Mouse (Mus musculus): ENCODE results near the gene 9130019O22Rik. TPM values are rescaled to one million over a fixed set of nuclear protein-coding genes. Genes with fewer than 3 reads are reported as not detected.
"Not testable (repeated sequence)": the region's sequence is repeated elsewhere in the genome, so short reads cannot be mapped to it uniquely, and the experiment has no call there.

Gene 9130019O22Rik
- total and polyA plus RNA-seq, 2 experiments from 2014 or later: 1.3 to 4.6 TPM

DNA sequence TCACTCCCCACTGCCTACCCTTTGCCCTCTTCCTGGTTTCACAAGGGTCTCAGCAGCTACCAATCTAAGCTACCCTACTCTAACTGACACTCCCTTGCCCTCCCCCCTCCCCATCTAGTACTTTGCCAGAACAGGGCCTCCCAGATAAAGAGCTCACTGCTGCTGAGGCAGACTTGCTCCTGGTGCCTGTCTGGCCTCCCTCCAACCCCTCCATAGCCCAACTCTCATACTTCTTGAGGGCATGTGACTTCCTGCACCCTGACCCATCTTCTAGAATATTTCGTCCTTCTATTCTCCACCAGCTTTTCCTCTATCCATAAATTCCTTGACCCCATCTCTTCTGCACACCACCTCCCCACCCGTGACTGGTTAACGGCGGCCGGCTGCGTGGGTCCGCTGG lies 44.1 kb downstream of the 9130019O22Rik start:
- H3K9me3 ChIP-seq (ENCODE audit: low read length): no peaks in the 10 kb centered on the region
- H3K4me1 ChIP-seq (ENCODE audit: insufficient read depth): 0 out of 2 replicates have a peak, but pooled peaks cover 5% of the 10 kb centered on the region
- H3K36me3 ChIP-seq (ENCODE audit: insufficient read depth): peaks cover 15% of the 10 kb centered on the region
- no peaks in the 10 kb centered on the region for H3K27me3 ChIP-seq (ENCODE audit: insufficient read depth, low read length)
- WGBS: 93% methylated on average over 7 of the region's 7 CpGs
- H3K4me3 ChIP-seq (ENCODE audit: low read depth, low read length): no peak overlapping the region
- no peak for TF ChIP-seq CTCF (IDR thresholded peaks at IDR 0.05; ENCODE audit: low read depth)
- H3K27ac ChIP-seq (ENCODE audit: low read depth, low read length): no peak overlapping the region
- H3K9ac ChIP-seq: no peak overlapping the region
- DNase-seq (no peak), ATAC-seq (no peak)
- no peak overlapping the region for H3K4me2 ChIP-seq (ENCODE audit: low read depth)

DNA sequence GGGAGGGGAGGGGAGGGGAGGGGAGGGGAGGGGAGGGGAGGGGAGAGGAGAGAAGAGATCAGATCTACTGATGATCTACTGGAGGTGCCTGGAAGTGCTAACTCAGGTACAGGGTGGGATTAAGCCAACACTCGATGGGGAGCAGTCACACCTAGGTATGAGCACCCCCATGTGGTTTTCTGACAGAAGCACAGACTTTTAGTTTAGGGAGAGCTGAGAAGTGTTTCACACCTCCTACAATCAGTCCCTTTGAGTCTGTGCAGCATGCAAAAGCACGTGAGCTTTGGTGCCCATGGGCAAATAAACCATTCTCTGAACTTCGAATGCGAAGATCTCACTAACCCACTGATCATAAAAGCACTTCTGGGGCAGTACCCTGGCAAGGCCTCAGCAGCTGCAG lies 44.6 kb downstream of the 9130019O22Rik start:
- no peak overlapping the region for H3K4me3 ChIP-seq (ENCODE audit: low read depth, low read length)
- H3K4me1 ChIP-seq (ENCODE audit: insufficient read depth): 0 out of 2 replicates have a peak, but pooled peaks cover 5% of the 10 kb centered on the region
- H3K4me2 ChIP-seq (ENCODE audit: low read depth): no peak overlapping the region
- no peaks in the 10 kb centered on the region for H3K9me3 ChIP-seq (ENCODE audit: low read length)
- 66% methylated on average over 4 of the region's 4 CpGs for WGBS
- DNase-seq (peak; percentile 13), ATAC-seq (no peak)
- peak; percentile 54 for TF ChIP-seq CTCF (IDR thresholded peaks at IDR 0.05; ENCODE audit: low read depth)
- no peaks in the 10 kb centered on the region for H3K27me3 ChIP-seq (ENCODE audit: insufficient read depth, low read length)
- no peak overlapping the region for H3K27ac ChIP-seq (ENCODE audit: low read depth, low read length)
- no peak overlapping the region for H3K9ac ChIP-seq
- peaks cover 15% of the 10 kb centered on the region for H3K36me3 ChIP-seq (ENCODE audit: insufficient read depth)

DNA sequence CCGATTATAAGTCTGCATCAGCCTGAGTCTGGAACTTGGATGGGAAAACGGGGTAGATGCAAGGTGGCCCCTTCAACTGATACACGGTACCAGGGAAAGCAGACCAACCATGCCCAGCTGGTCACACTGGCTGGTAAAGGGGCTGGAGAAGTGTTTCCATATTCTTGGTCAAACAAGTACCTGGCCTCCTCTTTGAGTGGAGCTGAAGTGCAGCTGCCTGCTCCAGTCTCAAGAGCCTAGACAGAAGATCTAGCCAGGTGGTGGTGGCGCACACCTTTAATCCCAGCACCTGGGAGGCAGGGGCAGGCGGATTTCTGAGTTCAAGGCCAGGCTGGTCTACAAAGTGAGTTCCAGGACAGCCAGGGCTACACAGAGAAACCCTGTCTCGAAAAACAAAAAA lies 45.1 kb downstream of the 9130019O22Rik start:
- not testable (repeated sequence) for H3K27me3 ChIP-seq (ENCODE audit: insufficient read depth, low read length); H3K4me3 ChIP-seq (ENCODE audit: low read depth, low read length); H3K9ac ChIP-seq; H3K4me2 ChIP-seq (ENCODE audit: low read depth); H3K27ac ChIP-seq (ENCODE audit: low read depth, low read length); DNase-seq; H3K4me1 ChIP-seq (ENCODE audit: insufficient read depth); ATAC-seq; H3K9me3 ChIP-seq (ENCODE audit: low read length)
- peaks cover 15% of the 10 kb centered on the region for H3K36me3 ChIP-seq (ENCODE audit: insufficient read depth)
- 94% methylated on average over 6 of the region's 6 CpGs for WGBS

DNA sequence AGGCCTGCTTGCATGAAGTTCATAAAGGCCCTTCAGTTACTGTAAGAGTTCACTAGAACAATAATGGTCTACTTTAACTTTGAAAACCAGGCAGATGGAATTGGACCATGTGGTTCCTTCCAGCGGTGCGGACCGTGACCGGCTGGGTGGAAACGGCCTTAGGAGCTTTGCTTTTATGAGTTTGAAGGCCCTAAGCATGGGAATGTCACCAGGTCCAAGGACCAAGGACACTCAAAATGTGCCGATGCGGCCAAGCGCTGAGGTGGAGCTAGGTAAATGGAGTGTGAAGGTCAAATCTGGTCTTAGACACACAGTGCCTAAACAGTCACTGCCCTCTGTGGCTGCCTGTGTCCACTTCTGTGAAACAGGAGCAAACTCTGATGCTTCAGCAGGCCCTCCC lies 45.6 kb downstream of the 9130019O22Rik start:
- no peak for ATAC-seq
- 97% methylated on average over 8 of the region's 8 CpGs for WGBS
- TF ChIP-seq CTCF (IDR thresholded peaks at IDR 0.05; ENCODE audit: low read depth): no peak

DNA sequence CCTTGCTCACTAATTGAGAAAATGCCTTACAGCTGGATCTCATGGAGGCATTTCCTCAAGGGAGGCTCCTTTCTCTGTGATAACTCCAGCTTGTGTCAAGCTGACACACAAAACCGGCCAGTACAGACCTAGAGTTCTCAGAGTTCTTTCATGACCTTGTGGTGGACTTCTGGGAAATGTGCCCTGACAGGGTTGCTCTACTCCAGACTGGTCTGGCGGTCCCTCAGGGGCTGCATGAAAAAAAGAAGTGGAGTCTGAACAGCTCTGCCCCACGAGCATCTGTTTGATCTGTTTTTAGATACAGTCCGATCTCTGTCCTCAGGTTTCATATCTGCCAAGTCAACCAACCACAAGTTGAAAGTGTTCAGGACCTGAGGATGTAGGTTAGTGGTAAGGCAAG lies 49.3 kb downstream of the 9130019O22Rik start:
- 74% methylated on average over 4 of the region's 4 CpGs for WGBS
- no peak for DNase-seq
- no peak for ATAC-seq
- H3K9ac ChIP-seq: no peak overlapping the region
- H3K9me3 ChIP-seq (ENCODE audit: low read length): no peaks in the 10 kb centered on the region
- H3K4me1 ChIP-seq (ENCODE audit: insufficient read depth): no peaks in the 10 kb centered on the region
- TF ChIP-seq CTCF (IDR thresholded peaks at IDR 0.05; ENCODE audit: low read depth): no peak
- H3K27ac ChIP-seq (ENCODE audit: low read depth, low read length): no peak overlapping the region
- no peak overlapping the region for H3K4me3 ChIP-seq (ENCODE audit: low read depth, low read length)
- no peaks in the 10 kb centered on the region for H3K27me3 ChIP-seq (ENCODE audit: insufficient read depth, low read length)
- H3K4me2 ChIP-seq (ENCODE audit: low read depth): no peak overlapping the region
- peaks cover 6% of the 10 kb centered on the region; the same call in 1 of the 2 replicates for H3K36me3 ChIP-seq (ENCODE audit: insufficient read depth)

More for the DNA sequence above, 45.6 kb downstream of the 9130019O22Rik start:
- H3K4me3 ChIP-seq (ENCODE audit: low read depth, low read length): no peak overlapping the region
- no peak overlapping the region for H3K4me2 ChIP-seq (ENCODE audit: low read depth)
- H3K9ac ChIP-seq: no peak overlapping the region
- no peaks in the 10 kb centered on the region for H3K27me3 ChIP-seq (ENCODE audit: insufficient read depth, low read length)
- DNase-seq: no peak
- no peak overlapping the region for H3K27ac ChIP-seq (ENCODE audit: low read depth, low read length)
- H3K36me3 ChIP-seq (ENCODE audit: insufficient read depth): peaks cover 15% of the 10 kb centered on the region
- H3K9me3 ChIP-seq (ENCODE audit: low read length): no peaks in the 10 kb centered on the region
- 0 out of 2 replicates have a peak, but pooled peaks cover 1% of the 10 kb centered on the region for H3K4me1 ChIP-seq (ENCODE audit: insufficient read depth)

DNA sequence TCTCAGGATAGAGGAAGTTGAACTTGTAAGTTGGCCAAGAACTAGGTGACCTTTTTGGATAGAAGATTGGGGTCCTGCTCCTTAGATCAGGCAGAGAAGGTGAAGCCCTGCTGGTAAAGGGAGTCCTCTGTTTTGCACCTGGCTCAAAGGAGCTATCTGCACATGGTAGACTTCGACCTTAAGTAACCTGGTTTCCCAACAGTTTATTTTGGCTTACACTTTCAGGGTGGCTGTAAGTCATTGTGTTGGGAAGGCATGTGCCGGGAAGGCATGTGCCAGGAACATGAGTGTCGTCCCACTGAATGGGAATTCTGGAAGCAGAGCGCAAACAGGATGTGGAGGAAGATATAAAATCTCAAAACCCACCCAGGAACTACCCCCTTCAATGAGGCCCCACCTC lies 51.4 kb downstream of the 9130019O22Rik start:
- no peaks in the 10 kb centered on the region for H3K36me3 ChIP-seq (ENCODE audit: insufficient read depth)
- H3K4me1 ChIP-seq (ENCODE audit: insufficient read depth): no peaks in the 10 kb centered on the region
- no peak overlapping the region for H3K4me2 ChIP-seq (ENCODE audit: low read depth)
- H3K4me3 ChIP-seq (ENCODE audit: low read depth, low read length): no peak overlapping the region
- no peak overlapping the region for H3K27ac ChIP-seq (ENCODE audit: low read depth, low read length)
- no peaks in the 10 kb centered on the region for H3K9me3 ChIP-seq (ENCODE audit: low read length)
- no peak for ATAC-seq
- no peak for DNase-seq
- no peak overlapping the region for H3K9ac ChIP-seq
- TF ChIP-seq CTCF (IDR thresholded peaks at IDR 0.05; ENCODE audit: low read depth): no peak
- no peaks in the 10 kb centered on the region for H3K27me3 ChIP-seq (ENCODE audit: insufficient read depth, low read length)
- 91% methylated on average over 4 of the region's 4 CpGs for WGBS

DNA sequence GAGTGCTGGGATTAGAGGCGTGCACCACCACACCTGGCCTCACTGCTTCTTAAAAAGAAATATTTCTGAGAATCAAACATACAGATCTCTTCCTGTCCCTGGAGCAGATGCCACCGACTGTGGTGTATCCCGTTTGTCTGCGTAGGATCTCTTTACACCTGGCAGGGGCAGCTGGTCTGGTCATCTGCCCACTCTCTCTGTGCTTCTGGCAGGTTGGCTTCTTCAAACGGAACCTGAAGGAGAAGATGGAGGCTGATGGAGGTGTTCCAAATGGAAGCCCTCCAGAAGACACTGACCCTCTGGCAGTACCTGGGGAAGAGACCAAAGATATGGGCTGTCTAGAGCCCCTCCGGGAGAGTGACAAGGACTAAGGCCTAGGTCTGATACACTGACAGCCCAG lies 53.7 kb downstream of the 9130019O22Rik start:
- DNase-seq (no peak), ATAC-seq (no peak)
- no peaks in the 10 kb centered on the region for H3K36me3 ChIP-seq (ENCODE audit: insufficient read depth)
- no peaks in the 10 kb centered on the region for H3K27me3 ChIP-seq (ENCODE audit: insufficient read depth, low read length)
- no peaks in the 10 kb centered on the region for H3K4me1 ChIP-seq (ENCODE audit: insufficient read depth)
- no peak overlapping the region for H3K4me3 ChIP-seq (ENCODE audit: low read depth, low read length)
- H3K4me2 ChIP-seq (ENCODE audit: low read depth): no peak overlapping the region
- no peak overlapping the region for H3K27ac ChIP-seq (ENCODE audit: low read depth, low read length)
- no peak overlapping the region for H3K9ac ChIP-seq
- WGBS: 83% methylated on average over 6 of the region's 6 CpGs
- TF ChIP-seq CTCF (IDR thresholded peaks at IDR 0.05; ENCODE audit: low read depth): no peak
- H3K9me3 ChIP-seq (ENCODE audit: low read length): no peaks in the 10 kb centered on the region

Other genes starting within 250 kb of the 9130019O22Rik start
- gene Spn, start 249.3 kb downstream of the 9130019O22Rik start, total RNA-seq (2014; rRNA removed): 0.14 and 0.15 TPM in 2 replicates
- gene Spn, start 249.3 kb downstream of the 9130019O22Rik start, polyA plus RNA-seq (2015; fragmentation: Nextera tagmentation; extraction: Ambion mirVana): 0.10 TPM in 1 of 2 replicates, not detected in the other
- 89.9 and 131 TPM in 2 replicates for gene Cd2bp2, start 191.1 kb downstream of the 9130019O22Rik start, total RNA-seq (2014; rRNA removed)
- 55.0 and 67.5 TPM in 2 replicates for gene Cd2bp2, start 191.1 kb downstream of the 9130019O22Rik start, polyA plus RNA-seq (2015; fragmentation: Nextera tagmentation; extraction: Ambion mirVana)
- gene Tbc1d10b, start 178.7 kb downstream of the 9130019O22Rik start, total RNA-seq (2014; rRNA removed): 63.8 and 68.7 TPM in 2 replicates
- 18.1 and 24.8 TPM in 2 replicates for gene Tbc1d10b, start 178.7 kb downstream of the 9130019O22Rik start, polyA plus RNA-seq (2015; fragmentation: Nextera tagmentation; extraction: Ambion mirVana)
- 0.52 and 1.6 TPM in 2 replicates for gene Mylpf, start 178.3 kb downstream of the 9130019O22Rik start, total RNA-seq (2014; rRNA removed)
- gene Mylpf, start 178.3 kb downstream of the 9130019O22Rik start, polyA plus RNA-seq (2015; fragmentation: Nextera tagmentation; extraction: Ambion mirVana): 1.8 and 3.2 TPM in 2 replicates
- gene Zfp553, start 154.1 kb downstream of the 9130019O22Rik start, total RNA-seq (2014; rRNA removed): 34.3 and 46.6 TPM in 2 replicates
- 29.8 and 35.9 TPM in 2 replicates for gene Zfp553, start 154.1 kb downstream of the 9130019O22Rik start, polyA plus RNA-seq (2015; fragmentation: Nextera tagmentation; extraction: Ambion mirVana)
- 6.5 and 8.0 TPM in 2 replicates for gene Sept1, start 154.0 kb downstream of the 9130019O22Rik start, total RNA-seq (2014; rRNA removed)
- 5.6 and 6.7 TPM in 2 replicates for gene Sept1, start 154.0 kb downstream of the 9130019O22Rik start, polyA plus RNA-seq (2015; fragmentation: Nextera tagmentation; extraction: Ambion mirVana)
- gene Zfp771, start 142.9 kb downstream of the 9130019O22Rik start, total RNA-seq (2014; rRNA removed): 65.2 and 65.7 TPM in 2 replicates
- gene Zfp771, start 142.9 kb downstream of the 9130019O22Rik start, polyA plus RNA-seq (2015; fragmentation: Nextera tagmentation; extraction: Ambion mirVana): 75.1 and 75.9 TPM in 2 replicates
- 90.8 and 122 TPM in 2 replicates for gene Dctpp1, start 126.5 kb downstream of the 9130019O22Rik start, total RNA-seq (2014; rRNA removed)
- gene Dctpp1, start 126.5 kb downstream of the 9130019O22Rik start, polyA plus RNA-seq (2015; fragmentation: Nextera tagmentation; extraction: Ambion mirVana): 138 and 183 TPM in 2 replicates
- 73.0 and 78.0 TPM in 2 replicates for gene Sephs2, start 113.1 kb downstream of the 9130019O22Rik start, total RNA-seq (2014; rRNA removed)
- gene Sephs2, start 113.1 kb downstream of the 9130019O22Rik start, polyA plus RNA-seq (2015; fragmentation: Nextera tagmentation; extraction: Ambion mirVana): 82.4 and 83.5 TPM in 2 replicates
- gene Itgal, start 90.9 kb downstream of the 9130019O22Rik start, total RNA-seq (2014; rRNA removed): 0.62 and 0.76 TPM in 2 replicates
- gene Itgal, start 90.9 kb downstream of the 9130019O22Rik start, polyA plus RNA-seq (2015; fragmentation: Nextera tagmentation; extraction: Ambion mirVana): 0.56 and 0.59 TPM in 2 replicates
- gene Zfp768, start 41.6 kb downstream of the 9130019O22Rik start, total RNA-seq (2014; rRNA removed): 29.5 and 31.7 TPM in 2 replicates
- gene Zfp768, start 41.6 kb downstream of the 9130019O22Rik start, polyA plus RNA-seq (2015; fragmentation: Nextera tagmentation; extraction: Ambion mirVana): 9.8 and 10.0 TPM in 2 replicates
- gene Zfp747, start 11.1 kb downstream of the 9130019O22Rik start, total RNA-seq (2014; rRNA removed): 8.5 and 9.2 TPM in 2 replicates
- gene Zfp747, start 11.1 kb downstream of the 9130019O22Rik start, polyA plus RNA-seq (2015; fragmentation: Nextera tagmentation; extraction: Ambion mirVana): 2.9 and 4.7 TPM in 2 replicates
- 10.2 and 13.5 TPM in 2 replicates for gene E430018J23Rik, start 6.5 kb upstream of the 9130019O22Rik start, total RNA-seq (2014; rRNA removed)
- 1.7 and 2.4 TPM in 2 replicates for gene E430018J23Rik, start 6.5 kb upstream of the 9130019O22Rik start, polyA plus RNA-seq (2015; fragmentation: Nextera tagmentation; extraction: Ambion mirVana)
- 5.9 and 7.2 TPM in 2 replicates for gene Zfp764, start 19.7 kb upstream of the 9130019O22Rik start, total RNA-seq (2014; rRNA removed)
- 1.7 and 3.2 TPM in 2 replicates for gene Zfp764, start 19.7 kb upstream of the 9130019O22Rik start, polyA plus RNA-seq (2015; fragmentation: Nextera tagmentation; extraction: Ambion mirVana)
- gene Zfp688, start 34.9 kb upstream of the 9130019O22Rik start, total RNA-seq (2014; rRNA removed): 18.3 and 20.8 TPM in 2 replicates
- gene Zfp688, start 34.9 kb upstream of the 9130019O22Rik start, polyA plus RNA-seq (2015; fragmentation: Nextera tagmentation; extraction: Ambion mirVana): 32.0 and 34.0 TPM in 2 replicates
- gene Zfp689, start 62.0 kb upstream of the 9130019O22Rik start, total RNA-seq (2014; rRNA removed): 10.0 and 11.5 TPM in 2 replicates
- gene Zfp689, start 62.0 kb upstream of the 9130019O22Rik start, polyA plus RNA-seq (2015; fragmentation: Nextera tagmentation; extraction: Ambion mirVana): 6.7 and 9.0 TPM in 2 replicates
- 29.0 and 36.1 TPM in 2 replicates for gene Prr14, start 72.4 kb upstream of the 9130019O22Rik start, total RNA-seq (2014; rRNA removed)
- gene Prr14, start 72.4 kb upstream of the 9130019O22Rik start, polyA plus RNA-seq (2015; fragmentation: Nextera tagmentation; extraction: Ambion mirVana): 27.4 and 27.9 TPM in 2 replicates
- 23.7 and 31.9 TPM in 2 replicates for gene Fbrs, start 92.0 kb upstream of the 9130019O22Rik start, total RNA-seq (2014; rRNA removed)
- 6.6 and 10.6 TPM in 2 replicates for gene Fbrs, start 92.0 kb upstream of the 9130019O22Rik start, polyA plus RNA-seq (2015; fragmentation: Nextera tagmentation; extraction: Ambion mirVana)
- gene Srcap, start 124.8 kb upstream of the 9130019O22Rik start, total RNA-seq (2014; rRNA removed): 29.3 and 39.9 TPM in 2 replicates
- 12.6 and 23.7 TPM in 2 replicates for gene Srcap, start 124.8 kb upstream of the 9130019O22Rik start, polyA plus RNA-seq (2015; fragmentation: Nextera tagmentation; extraction: Ambion mirVana)
- gene Gm42715, start 132.4 kb upstream of the 9130019O22Rik start, total RNA-seq (2014; rRNA removed): 18.1 and 28.3 TPM in 2 replicates
- gene Gm42715, start 132.4 kb upstream of the 9130019O22Rik start, polyA plus RNA-seq (2015; fragmentation: Nextera tagmentation; extraction: Ambion mirVana): 6.1 and 10.3 TPM in 2 replicates
- 2.4 and 2.8 TPM in 2 replicates for gene Tmem265, start 174.2 kb upstream of the 9130019O22Rik start, total RNA-seq (2014; rRNA removed)
- gene Tmem265, start 174.2 kb upstream of the 9130019O22Rik start, polyA plus RNA-seq (2015; fragmentation: Nextera tagmentation; extraction: Ambion mirVana): 3.8 and 7.7 TPM in 2 replicates
- gene Phkg2, start 186.2 kb upstream of the 9130019O22Rik start, total RNA-seq (2014; rRNA removed): 45.7 and 62.4 TPM in 2 replicates
- gene Phkg2, start 186.2 kb upstream of the 9130019O22Rik start, polyA plus RNA-seq (2015; fragmentation: Nextera tagmentation; extraction: Ambion mirVana): 53.4 and 53.8 TPM in 2 replicates
- gene Ccdc189, start 201.4 kb upstream of the 9130019O22Rik start, total RNA-seq (2014; rRNA removed): 9.0 and 11.0 TPM in 2 replicates
- gene Ccdc189, start 201.4 kb upstream of the 9130019O22Rik start, polyA plus RNA-seq (2015; fragmentation: Nextera tagmentation; extraction: Ambion mirVana): 10.1 and 16.0 TPM in 2 replicates
- gene Rnf40, start 201.6 kb upstream of the 9130019O22Rik start, total RNA-seq (2014; rRNA removed): 49.8 and 60.1 TPM in 2 replicates
- gene Rnf40, start 201.6 kb upstream of the 9130019O22Rik start, polyA plus RNA-seq (2015; fragmentation: Nextera tagmentation; extraction: Ambion mirVana): 34.5 and 37.8 TPM in 2 replicates
- 27.6 and 35.7 TPM in 2 replicates for gene Zfp629, start 228.6 kb upstream of the 9130019O22Rik start, total RNA-seq (2014; rRNA removed)
- gene Zfp629, start 228.6 kb upstream of the 9130019O22Rik start, polyA plus RNA-seq (2015; fragmentation: Nextera tagmentation; extraction: Ambion mirVana): 9.6 and 10.5 TPM in 2 replicates

All from forebrain, postnatal 0 days (tissue).